Mouse (Mus musculus) lung, adult 18-20 months (tissue): Measurements from ENCODE around the gene Schip1.

Source experiments
- DNase-seq, 2 experiments: peaks; one replicate each; pipeline ENCODE4 v3.0.0; 2022; ENCODE audit warnings: mixed read lengths in 2 of 2

Gene Schip1

DNA sequence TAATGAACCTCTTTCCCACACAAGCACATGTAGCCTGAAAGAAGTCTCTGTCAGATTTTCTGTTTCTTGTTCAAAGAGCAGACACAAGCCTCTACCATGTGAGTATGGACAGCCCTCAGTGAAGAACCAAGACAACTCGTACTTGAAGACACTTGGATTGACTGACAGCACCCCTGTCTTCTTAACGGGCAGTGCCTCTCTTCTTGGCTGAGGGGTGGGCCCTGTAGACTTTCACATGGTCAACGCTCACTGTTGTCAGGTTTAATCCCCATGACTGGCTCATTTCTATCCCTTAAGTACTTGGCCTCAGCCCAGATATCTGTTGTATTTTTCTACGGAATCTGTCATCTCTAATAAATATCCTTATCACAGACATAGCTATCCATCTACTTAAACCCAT, 565.7 kb downstream of the Schip1 start:
- no peak for DNase-seq

DNA sequence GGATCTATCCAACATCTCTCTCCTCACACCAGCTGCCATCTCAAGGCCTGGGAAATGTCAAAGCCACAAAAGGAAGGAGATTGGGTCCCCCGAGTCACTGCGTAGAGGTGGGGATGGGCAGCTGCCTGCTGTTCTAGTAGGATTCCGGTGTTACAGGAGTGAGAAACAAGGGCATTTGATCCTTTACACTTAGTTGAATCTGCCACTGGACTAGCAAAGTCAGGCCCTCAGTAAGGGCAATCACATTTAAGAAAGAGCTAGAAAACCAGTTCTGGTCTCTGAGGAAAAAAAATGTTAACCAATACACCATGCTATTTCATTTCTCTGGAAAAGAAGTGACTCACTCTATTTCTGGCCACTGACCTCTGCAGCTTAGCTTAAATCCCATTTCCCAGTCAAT, 566.2 kb downstream of the Schip1 start:
- no peak for DNase-seq

DNA sequence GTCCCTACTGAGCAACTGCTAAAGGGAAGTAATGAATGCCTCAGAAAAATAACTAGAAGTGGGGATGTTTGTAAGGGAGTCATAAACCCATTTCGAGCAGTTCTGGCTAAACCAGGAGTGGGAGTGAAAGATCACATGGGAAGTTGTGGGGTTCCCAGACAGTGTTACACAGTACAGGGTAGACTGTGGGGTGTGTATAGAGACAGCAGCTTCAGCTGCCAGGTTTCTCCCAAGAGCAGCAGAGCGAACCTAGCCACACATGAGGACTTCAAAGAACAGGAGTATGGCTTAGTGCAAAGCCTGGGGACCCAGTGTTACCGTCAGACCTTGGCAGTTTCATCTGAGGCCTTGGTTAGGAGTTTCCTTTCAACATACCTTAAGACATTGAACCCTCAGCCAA, 568.1 kb downstream of the Schip1 start:
- no peak for DNase-seq

DNA sequence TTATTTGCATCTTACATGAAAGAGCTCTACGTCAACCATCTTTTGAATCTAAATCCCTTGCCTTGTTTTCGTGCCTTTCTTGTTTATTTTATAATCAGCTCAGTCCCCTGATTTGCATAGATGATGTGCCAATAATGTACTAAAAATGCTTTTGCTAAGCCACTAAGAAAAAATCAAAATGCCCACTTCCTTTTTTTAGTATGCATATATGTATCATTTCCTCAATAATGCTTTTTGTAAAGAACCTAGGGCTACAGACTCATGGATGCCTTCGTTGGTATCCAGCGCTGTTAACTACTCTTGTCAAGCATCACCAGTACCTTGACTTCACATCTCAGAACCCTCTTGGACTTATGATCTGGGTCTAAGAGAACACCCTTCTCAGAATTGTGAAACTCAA, 569.0 kb downstream of the Schip1 start:
- DNase-seq = no peak

DNA sequence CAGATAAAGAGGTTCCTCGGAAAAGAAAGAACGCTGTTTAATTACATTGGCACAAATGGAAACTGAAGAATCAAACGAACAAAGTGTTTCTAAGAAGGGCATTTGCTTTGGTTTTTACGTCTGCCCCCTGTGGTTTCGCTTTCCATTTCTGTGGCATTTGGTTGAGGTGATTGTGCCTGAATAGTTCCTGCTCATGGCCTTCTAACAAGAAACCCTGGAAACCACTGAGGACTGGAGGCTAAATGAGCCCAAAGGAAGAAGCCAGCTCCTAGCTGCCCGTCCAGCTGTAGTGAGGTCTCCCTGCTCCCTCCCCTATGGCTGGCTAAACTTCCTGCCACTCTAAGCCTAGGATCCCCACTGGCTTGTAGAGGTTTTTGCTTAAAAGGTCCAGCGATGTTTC, 573.4 kb downstream of the Schip1 start:
- no peak for DNase-seq

DNA sequence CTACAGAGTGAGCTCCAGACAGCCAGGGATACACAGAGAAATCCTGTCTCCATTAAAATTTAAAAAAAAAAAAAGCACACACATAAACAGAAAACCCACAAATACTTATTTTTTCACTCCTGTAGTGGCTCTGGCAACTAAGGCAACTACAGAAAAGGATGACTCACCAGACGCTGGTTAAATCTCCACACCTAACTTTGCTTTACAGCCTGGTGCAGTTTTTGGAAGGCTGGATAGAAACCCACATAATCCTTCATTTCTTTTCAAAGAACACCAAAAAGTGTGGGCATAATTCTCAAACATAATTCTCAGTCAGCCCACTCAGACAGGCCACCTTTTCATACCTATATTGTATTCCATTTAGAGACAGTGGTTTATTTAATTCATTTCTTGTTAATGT, 574.1 kb downstream of the Schip1 start:
- DNase-seq = no peak

DNA sequence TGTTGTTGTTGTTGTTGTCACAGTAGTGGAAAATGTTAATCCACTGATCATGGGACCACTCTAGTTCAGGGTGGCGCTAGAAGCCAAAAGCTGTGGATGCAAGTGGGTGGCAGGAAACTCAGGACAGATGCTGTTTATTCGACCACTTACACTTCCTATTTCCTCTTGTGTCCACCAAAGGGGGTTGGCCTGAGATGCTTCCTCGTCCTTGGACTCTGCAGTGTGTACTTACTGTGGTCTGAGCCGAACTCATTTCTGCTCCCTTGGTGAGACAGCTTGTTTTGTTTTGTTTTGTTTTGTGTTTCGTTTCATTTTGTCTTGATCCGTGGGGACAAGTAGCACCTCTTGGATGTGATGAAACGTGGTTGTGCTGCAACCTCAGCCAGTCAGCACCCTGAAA, 578.3 kb downstream of the Schip1 start:
- DNase-seq = no peak

DNA sequence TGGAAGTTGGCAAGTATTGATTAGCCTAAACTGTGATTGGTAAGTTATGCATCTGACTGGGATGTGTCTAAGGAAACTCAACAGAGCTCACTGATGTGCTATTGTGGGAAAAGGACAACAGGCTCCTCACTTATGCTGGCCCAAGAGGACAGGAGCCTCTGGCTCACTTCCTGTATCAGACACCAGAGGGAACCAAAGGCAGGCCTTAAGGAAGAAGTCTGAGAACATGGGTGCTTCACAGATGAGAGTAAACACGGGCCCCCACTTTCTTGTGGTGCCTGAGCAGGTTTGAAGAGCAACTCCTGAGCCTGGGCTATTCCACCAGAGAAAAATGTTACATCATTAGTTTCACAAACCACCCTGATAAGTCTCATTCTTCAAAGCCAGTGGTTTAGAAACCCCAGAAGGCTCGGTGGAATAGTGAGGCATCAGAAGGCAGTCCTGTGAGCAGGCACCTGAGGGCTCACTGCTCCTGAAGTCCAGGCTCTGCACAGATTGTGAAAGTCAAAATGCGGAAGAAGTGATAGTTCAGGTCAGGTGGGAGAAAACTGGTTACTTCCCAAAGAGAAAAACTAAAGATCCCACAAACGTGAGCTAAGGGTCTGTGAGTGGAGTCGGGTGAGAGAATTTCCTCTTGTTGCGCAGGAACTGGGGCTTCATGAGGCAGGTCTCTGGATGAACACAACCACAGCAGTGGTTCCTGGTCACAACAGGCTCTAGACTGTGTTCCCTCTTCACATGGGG, 582.0 kb downstream of the Schip1 start:
- peak; percentile 12 to 23 for DNase-seq

DNA sequence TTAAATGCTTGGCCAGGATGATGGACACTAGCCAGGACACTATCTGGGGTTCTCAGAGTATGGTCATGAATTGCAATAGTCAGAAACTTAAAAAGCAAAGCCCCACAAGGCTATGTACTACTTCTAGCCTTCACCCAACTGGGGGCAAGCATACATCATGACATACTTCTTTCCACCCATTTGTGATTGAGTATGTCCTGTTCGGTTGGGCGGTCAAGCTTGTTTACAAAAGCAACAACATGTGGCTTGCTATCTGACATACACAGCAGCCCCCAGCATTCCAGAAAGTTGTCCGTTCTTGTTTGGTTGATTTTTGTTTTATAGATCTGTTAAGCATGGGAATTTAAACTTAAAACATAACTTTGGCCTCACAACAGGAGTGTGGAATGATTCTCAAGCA, 582.7 kb downstream of the Schip1 start:
- DNase-seq = no peak

DNA sequence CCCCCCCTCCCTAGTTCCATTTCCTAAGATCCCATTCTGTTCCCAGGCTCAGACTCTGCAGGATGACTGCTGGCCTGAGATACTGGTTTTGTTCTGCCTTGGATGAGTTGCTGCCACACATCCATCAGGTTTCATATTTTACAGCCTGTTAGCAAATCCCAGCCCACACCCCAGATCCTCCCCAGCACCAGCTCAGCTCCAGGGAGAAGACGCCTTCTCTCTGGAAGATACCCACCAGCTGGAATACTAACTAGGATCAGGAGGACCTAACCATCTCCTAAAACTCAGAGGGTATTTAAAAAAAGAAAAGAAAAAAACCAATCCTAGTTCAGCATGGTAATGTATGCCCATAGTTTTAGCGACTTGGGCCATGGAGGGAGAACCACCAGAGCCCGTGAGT, 585.6 kb downstream of the Schip1 start:
- DNase-seq = no peak

DNA sequence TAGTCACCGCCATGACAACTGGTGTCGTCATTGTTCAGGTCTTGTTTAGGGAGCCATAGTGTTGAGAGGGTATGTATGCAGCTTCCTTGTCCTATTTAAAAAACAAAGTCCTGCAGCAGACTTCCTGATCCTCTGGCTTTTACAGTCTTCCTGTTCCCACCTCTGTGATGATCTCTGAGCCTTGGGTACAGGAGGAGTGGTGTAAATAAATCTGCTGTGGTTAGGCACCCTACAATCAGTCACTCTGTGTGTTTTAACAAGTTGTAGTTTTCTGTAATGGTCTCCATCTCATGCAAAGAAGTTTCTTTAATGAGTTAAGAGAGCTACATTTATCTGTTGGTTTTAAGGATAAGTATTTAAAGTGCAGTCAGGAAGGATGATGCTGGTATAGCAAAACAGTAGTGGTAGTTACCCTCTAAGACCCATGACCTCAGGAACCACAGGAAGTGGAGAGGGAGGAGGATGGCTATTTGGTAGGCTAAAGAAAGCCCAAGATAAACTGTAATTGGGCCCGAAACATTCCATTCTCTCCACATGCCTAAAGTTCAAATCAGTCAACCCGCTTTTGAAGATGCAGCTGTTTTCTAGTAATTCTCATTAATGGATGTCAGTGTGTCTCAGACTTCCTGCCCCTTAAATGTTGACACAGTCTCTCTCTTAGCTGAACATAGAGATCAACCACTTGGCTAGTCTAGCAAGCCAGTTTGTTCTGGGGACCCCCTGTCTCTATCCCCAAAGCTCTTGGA, 592.2 kb downstream of the Schip1 start:
- no peak for DNase-seq

DNA sequence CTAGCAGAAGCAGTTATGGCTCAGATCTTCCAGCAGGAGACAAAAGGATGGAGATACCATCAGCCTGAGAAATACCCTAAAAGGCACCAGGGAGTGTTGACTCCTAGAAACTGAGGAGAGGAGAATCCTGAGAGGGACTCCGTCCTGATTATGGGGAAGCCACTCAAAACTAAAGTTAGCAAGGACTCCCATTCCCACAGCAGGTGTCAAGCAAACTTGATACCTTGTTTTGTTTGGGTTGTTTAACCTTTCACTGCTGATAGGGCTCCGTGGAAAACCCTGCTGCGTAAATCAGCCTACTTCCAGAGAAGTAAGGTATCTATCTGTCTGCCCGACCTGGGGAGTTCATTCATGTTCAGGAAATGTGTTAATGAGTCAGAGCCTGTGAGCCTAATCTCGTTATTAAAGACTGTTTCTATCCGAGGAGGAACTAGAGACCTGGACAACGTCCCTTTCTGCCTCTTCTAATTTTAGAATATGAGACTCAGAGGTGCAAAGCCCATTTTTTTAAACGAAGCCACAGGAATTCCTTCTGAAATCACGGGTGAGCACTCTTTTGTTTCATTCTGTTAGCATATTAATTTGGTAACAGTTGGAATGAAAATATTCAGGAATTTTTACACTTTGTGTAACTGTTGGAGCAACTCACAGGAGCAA, 593.1 kb downstream of the Schip1 start:
- no peak for DNase-seq

DNA sequence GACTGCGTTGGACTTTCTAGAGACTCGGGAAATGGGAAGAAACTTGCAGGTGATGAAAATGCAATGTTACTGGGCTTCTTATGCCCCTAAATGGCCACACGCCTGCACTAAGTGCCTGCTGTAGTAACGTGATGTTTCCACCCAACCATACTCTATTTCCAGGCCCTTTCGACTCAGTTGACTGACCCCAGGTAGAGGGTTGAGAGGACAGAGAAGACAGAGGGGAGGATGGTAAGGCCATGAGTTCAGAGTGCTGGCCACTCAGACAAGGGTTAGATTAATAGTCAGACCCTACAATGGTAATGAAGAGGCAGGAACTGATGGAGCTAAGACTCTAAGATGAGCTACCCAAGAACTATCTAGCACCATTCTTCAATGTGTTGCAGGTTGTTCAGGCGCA, 595.4 kb downstream of the Schip1 start:
- DNase-seq = no peak

DNA sequence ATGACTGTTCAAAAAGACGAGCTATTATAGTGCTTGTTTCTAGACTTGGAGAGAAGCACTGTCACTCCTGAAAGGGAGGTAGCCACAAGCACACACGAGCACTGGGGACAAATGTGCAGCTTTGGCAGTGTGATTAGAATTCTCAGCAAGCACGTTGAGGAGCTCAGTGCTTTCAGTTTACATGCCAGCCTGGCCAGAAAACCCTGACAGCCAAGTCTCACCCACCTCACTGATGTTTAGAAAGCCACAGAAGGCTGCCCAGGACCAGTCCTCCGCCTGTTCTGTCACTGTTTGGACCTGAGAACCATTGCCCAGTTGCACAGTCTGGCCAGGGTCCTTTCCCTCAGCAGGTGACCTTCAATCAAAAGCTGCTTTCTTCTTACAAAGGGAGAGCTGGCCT, 595.9 kb downstream of the Schip1 start:
- no peak for DNase-seq

DNA sequence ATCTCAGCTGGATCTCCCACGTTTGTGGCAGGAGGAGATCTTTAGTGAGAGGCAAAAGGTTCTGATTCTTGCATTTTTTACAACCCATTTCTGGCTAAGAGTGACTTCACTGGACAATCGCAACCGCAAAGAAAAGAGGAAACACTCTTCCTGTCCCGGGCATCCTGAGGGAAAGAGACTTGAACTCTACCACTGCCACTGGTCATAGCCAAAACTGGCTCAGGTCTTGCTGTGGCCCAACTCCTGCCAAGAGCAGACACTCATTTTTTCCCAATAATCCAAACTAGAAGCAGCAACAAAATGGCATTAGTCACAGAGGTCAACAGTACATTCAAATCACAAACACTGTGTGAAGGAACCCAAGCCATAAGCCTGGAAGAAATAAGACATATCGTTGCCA, 597.8 kb downstream of the Schip1 start:
- DNase-seq = no peak

DNA sequence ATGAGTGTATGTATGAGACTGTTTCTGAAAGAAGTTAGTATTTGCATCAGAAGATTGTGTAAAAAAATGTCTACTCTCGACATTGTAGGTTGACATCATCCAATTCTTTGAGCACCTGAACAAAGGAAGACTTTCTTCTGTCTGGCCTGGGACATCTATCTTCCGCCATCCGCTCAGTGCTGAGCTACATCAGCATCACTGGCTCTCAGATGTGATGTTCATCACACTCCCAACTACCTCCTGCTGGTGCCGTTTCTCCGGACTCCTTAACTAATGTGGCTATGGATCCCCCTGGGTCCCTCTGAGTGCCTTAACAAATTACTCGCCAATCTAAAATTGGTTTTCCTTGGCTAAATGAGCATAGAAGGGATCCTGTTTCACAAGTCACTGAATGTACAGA, 599.7 kb downstream of the Schip1 start:
- no peak for DNase-seq

DNA sequence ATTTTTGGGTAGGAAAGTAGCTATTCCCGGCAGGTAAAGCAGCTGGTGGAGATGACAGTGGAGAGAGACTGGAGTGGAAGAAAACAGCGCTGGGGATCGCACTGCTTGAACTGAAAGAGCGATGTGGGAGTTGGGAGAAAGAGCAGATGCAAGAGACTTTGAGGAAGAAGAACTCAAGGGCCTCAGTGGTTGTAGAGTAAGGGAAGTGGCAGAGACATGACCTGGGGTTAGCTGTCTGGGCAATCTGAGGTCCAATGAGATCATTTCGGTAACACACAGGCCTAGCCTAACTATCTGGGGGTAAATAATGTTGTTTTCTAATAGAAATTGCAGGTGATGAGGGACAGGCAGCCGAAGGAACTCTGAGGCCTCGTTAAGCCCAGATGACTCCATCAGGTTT, 601.8 kb downstream of the Schip1 start:
- DNase-seq = no peak

DNA sequence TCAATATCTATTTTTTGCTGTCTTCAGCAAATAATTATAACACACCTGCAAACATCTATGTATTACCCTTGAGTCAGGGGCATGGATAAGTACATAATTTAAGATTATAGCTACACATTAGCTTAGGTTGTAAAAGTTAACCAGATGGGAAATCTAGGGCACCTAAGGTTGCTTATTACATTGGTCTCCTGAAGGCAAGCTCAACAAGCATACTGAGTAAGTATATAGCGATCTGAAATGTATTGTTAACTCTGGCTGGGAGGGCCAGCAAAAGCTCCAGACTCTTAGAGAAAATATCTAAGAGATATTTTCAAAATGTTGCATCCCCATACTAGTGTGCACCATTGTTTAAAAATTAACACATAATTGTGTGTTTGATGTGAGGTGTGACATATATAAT, 603.2 kb downstream of the Schip1 start:
- no peak for DNase-seq

DNA sequence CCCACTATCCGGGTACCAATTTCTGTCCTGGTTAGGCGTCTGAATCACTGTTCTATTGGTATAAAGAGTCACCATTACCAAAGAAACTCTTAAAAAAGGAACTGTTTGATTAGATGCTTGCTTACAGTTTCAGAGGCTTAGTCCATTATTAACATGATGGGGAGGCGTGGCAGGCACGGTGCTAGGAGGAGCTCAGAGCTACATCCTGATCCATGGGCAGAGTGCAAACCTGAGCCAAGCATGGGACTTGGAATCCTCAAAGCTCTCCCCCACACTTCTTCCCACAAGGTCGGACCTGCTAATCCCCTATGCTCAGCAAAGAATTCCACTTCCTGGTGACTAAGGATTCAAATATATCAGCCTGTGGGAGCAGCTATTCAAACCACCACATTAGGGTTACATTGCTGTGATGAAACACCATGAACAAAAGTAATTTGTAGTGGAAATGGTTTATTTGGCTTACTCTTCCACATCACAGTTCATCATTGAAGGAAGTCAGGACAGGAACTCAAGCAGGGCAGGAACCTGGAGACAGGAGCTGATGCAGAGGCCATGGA, 604.9 kb downstream of the Schip1 start:
- DNase-seq = no peak

DNA sequence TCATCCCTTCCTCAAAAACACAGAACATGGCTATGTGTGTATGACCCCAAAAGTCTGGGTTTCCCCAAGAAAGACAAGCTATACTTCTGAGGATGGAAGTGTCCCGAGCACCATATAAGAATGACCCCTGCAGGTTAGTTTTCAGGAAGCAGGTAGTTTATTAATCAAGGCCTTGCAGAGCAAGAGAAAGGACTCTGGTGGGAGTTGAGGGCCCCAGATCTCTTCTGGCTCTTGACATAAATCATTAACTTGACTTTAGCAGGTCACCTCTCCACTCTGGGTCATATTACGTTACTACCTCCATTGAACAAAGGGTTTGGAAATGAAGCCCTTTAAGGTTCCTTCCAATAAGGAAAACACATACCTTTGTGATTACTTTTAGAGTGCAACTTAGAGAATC, 610.1 kb downstream of the Schip1 start:
- no peak for DNase-seq

DNA sequence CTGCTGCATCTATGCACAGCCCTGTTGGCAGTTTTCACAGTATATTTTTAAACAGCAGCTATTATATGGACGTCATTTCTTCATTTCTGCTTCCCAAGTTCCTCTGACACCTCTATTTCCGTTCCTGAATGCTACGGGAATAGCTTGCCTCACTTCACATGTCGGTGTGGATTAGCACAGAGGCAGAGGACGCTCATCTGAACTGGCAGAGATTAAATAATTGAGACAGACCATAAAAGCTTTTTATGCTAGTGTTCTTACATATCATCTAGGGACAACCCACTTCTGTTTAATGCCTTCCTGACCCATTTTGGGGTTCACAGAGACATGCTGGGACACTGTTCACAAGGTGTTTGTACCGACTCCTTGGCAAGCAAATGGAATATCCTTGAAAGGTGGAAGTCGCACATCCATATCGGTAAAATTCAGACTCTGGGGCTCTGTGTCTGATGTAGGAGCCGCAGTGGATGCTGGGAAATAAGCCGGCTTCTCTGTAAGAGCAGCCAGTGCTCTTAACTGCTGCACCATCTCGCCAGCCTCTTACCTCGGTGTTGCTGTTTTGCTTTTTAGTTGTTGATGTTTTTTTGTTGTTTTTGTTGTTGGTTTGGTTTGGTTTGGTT, 610.7 kb downstream of the Schip1 start:
- DNase-seq = no peak
